Mouse (Mus musculus) ES-Bruce4 (cell line): Measurements from ENCODE around the gene Gm7298. TPM values are rescaled to one million over a fixed set of nuclear protein-coding genes. Genes with fewer than 3 reads are reported as not detected.
"Not testable (repeated sequence)": the region's sequence is repeated elsewhere in the genome, so short reads cannot be mapped to it uniquely, and the experiment has no call there.

ENCODE experiments used
- H3K27ac ChIP-seq: 2 replicates; pipeline ENCODE4 v1.5.1; 2012; ENCODE audit warnings: low read length, inconsistent platforms; ENCODE audit not compliant: insufficient read depth
- H3K27me3 ChIP-seq: 2 replicates; pipeline ENCODE4 v1.6.1; 2012; ENCODE audit warnings: mild to moderate bottlenecking, low read length, inconsistent platforms; ENCODE audit not compliant: control insufficient read depth, poor library complexity, insufficient read depth, severe bottlenecking
- H3K36me3 ChIP-seq: 2 replicates; pipeline ENCODE4 v1.6.1; 2012; ENCODE audit warnings: inconsistent platforms, mild to moderate bottlenecking, low read length, moderate library complexity; ENCODE audit not compliant: control insufficient read depth, poor library complexity, insufficient read depth, severe bottlenecking
- H3K4me1 ChIP-seq: one replicate; pipeline ENCODE4 v1.8.1; 2011; ENCODE audit warnings: low read length; ENCODE audit not compliant: control insufficient read depth, insufficient read depth
- H3K4me3 ChIP-seq: 2 replicates; pipeline ENCODE4 v1.5.1; 2011; ENCODE audit warnings: low read depth, mild to moderate bottlenecking, low read length
- H3K9ac ChIP-seq: 2 replicates; pipeline ENCODE4 v1.6.1; 2012; ENCODE audit warnings: low read depth, mild to moderate bottlenecking, inconsistent platforms; ENCODE audit not compliant: poor library complexity, severe bottlenecking
- H3K9me3 ChIP-seq: replicated peaks from 2 replicates; pipeline ENCODE4 v1.6.1; 2012; ENCODE audit warnings: mild to moderate bottlenecking, low read length, inconsistent platforms; ENCODE audit not compliant: control insufficient read depth, poor library complexity, insufficient read depth, severe bottlenecking
- CTCF ChIP-seq: IDR thresholded peaks from one replicate; pipeline ENCODE4 v1.8.1; 2011; ENCODE audit warnings: low read depth, low read length
- EP300 ChIP-seq: IDR thresholded peaks from 2 replicates; pipeline ENCODE4 v1.6.1; 2011; ENCODE audit warnings: low read depth, low read length; ENCODE audit not compliant: insufficient read depth
- POLR2A ChIP-seq: IDR thresholded peaks from one replicate; pipeline ENCODE4 v1.8.1; 2011; ENCODE audit warnings: low read length; ENCODE audit not compliant: insufficient read depth
- polyA plus RNA-seq: library from polyadenylated mRNA; stranded (reverse); fragments of >200 nt; gene quantifications from 2 replicates; pipeline ENCODE4 v1.2.4, GENCODE M21; 2011; ENCODE audit warnings: low read depth; ENCODE audit not compliant: missing spikeins, insufficient read depth, insufficient read length

The Gm7298 gene
- 0.16 and 0.24 TPM in 2 replicates for polyA plus RNA-seq

DNA sequence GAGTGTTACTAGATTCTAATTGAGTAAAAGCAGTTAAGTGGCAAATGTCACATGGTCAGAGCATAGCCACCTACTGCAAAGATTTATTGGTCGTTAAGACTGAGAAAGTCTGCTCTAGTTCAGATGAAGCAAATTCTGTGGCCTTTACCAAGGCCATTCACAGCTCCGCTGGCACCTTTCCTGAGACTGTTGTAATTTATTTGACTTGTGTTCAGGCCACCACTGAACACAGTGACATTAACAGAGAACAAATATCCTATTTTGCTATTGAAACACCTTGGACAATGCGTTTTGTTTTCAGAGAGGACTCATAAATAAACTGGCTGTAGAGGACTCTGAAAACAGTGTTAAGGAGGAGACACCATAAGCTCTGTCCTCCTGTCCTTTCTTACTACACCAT lies at the start of gene Gm7298:
Gene Gm7298 (plus strand): TSS at position 301 of the 400 bp plus-strand sequence.
- H3K27me3 ChIP-seq = no peaks in the 10 kb centered on the region
- no peaks in the 10 kb centered on the region for H3K4me1 ChIP-seq
- H3K36me3 ChIP-seq = no peaks in the 10 kb centered on the region
- TF ChIP-seq EP300 (no peak), POLR2A (no peak), CTCF (no peak)
- H3K27ac ChIP-seq = no peak within 1 kb of the TSS
- H3K4me3 ChIP-seq = no peak within 1 kb of the TSS
- no peaks in the 10 kb centered on the region for H3K9me3 ChIP-seq
- no peak within 1 kb of the TSS for H3K9ac ChIP-seq

GRCm38 (mm10) chr6:121828034-121828433 lies 95.3 kb downstream of the Gm7298 start:
- TF ChIP-seq EP300 (no peak), CTCF (no peak), POLR2A (no peak)
- no peak overlapping the region for H3K9ac ChIP-seq

GRCm38 (mm10) chr6:121836361-121836760 lies 103.6 kb downstream of the Gm7298 start:
- H3K27ac ChIP-seq = no peak overlapping the region
- H3K36me3 ChIP-seq = no peaks in the 10 kb centered on the region
- H3K9me3 ChIP-seq = peaks cover 6% of the 10 kb centered on the region
- H3K4me3 ChIP-seq = no peak overlapping the region
- no peak for TF ChIP-seq EP300
- no peak for TF ChIP-seq CTCF
- TF ChIP-seq POLR2A = no peak
- no peak overlapping the region for H3K9ac ChIP-seq
- no peaks in the 10 kb centered on the region for H3K27me3 ChIP-seq
- H3K4me1 ChIP-seq = no peaks in the 10 kb centered on the region

More at GRCm38 (mm10) chr6:121828034-121828433, 95.3 kb downstream of the Gm7298 start:
- no peaks in the 10 kb centered on the region for H3K4me1 ChIP-seq
- no peak overlapping the region for H3K4me3 ChIP-seq
- no peak overlapping the region for H3K27ac ChIP-seq
- H3K36me3 ChIP-seq = no peaks in the 10 kb centered on the region
- no peaks in the 10 kb centered on the region for H3K9me3 ChIP-seq
- H3K27me3 ChIP-seq = no peaks in the 10 kb centered on the region

- H3K36me3 ChIP-seq, H3K4me3 ChIP-seq, H3K4me1 ChIP-seq, H3K27me3 ChIP-seq, H3K9me3 ChIP-seq, H3K9ac ChIP-seq, H3K27ac ChIP-seq: not testable (repeated sequence)
Observed at GRCm38 (mm10) chr6:121838271-121838670, 105.5 kb downstream of the Gm7298 start, which contains the start of gene Mug1. Gene Mug1 (plus strand): TSS chr6:121838541.

Other genes with a start within 250 kb of the Gm7298 start
- gene A2m, start 97.6 kb upstream of the Gm7298 start, polyA plus RNA-seq = 0.47 and 0.55 TPM in 2 replicates
- gene Mug1, start 105.6 kb downstream of the Gm7298 start, polyA plus RNA-seq = not detected in 2 replicates